Mouse (Mus musculus): ENCODE measurements around the gene Gm14459.
"Not testable (repeated sequence)": the region's sequence is repeated elsewhere in the genome, so short reads cannot be mapped to it uniquely, and the experiment has no call there.

Gm14459 gene

DNA sequence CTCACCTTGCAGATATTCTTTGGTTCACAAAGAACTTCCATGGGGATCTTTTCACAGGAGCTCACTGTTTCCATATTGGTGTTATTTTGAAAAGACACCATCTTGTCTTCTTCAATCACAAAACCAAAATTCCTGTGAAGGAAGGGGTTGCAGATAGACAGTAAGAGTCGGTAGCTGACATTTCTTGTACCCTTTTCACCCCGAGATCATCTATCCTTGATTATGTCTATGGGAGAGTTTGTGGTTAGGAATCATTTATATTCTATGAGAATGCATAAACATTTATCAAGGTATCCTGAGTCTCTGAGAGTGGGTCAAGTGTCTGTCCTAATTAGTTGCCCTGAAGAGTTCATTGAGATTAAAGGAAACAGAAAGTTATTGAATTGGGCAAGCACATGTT, at the start of gene Gm14459:
Gene Gm14459, minus strand, starts transcription at position 101 of the 400 bp plus-strand sequence.
- no peak for DNase-seq (ENCODE audit: low spot score)

DNA sequence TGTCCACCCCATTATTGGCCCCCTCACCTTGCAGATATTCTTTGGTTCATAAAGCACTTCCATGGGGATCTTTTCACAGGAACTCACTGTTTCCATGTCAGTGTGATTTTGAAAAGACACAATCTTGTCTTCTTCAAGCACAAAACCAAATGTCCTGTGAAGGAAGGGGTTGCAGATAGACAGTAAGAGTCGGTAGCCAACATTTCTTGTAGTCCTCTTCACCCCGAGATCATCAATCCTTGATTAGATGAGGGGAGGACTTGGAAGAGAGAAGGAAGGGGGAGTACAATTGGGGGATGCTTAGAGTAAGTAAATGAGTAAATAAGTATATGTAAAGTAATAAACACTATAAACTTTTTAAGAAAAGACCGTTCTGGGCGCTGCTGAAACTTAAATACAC, 23.4 kb upstream of the Gm14459 start, which contains the start of gene Ssxb6:
Gene Ssxb6, minus strand, starts transcription at position 101 of the 400 bp plus-strand sequence.
- not testable (repeated sequence) for DNase-seq (ENCODE audit: low spot score)
